Mouse (Mus musculus) embryonic facial prominence, embryonic 13.5 days (tissue): Measurements from ENCODE around the gene Lrrc37a. TPM values are rescaled to one million over a fixed set of nuclear protein-coding genes. Genes with fewer than 3 reads are reported as not detected.
"Not testable (repeated sequence)": the region's sequence is repeated elsewhere in the genome, so short reads cannot be mapped to it uniquely, and the experiment has no call there.

ENCODE experiments used
- ATAC-seq: fragments of 200-750 bp; cut with Nextera tagmentation; 2 replicates; pipeline ENCODE4 v1.8.0; 2017; ENCODE audit warnings: low read depth; ENCODE audit not compliant: insufficient number of reproducible peaks, insufficient read depth, low FRiP score, low TSS enrichment
- H3K27ac ChIP-seq: fragments of 300-500 bp; sonication (generic); 2 replicates; pipeline ENCODE4 v1.5.1; 2015; ENCODE audit warnings: moderate library complexity, mild to moderate bottlenecking, inconsistent platforms
- H3K27me3 ChIP-seq: fragments of 300-500 bp; sonication (generic); 2 replicates; pipeline ENCODE4 v1.6.1; 2015; ENCODE audit warnings: mild to moderate bottlenecking, inconsistent platforms
- H3K36me3 ChIP-seq: fragments of 300-500 bp; sonication (generic); 2 replicates; pipeline ENCODE4 v1.6.1; 2015; ENCODE audit warnings: mild to moderate bottlenecking, inconsistent platforms
- H3K4me1 ChIP-seq: fragments of 300-500 bp; sonication (generic); 2 replicates; pipeline ENCODE4 v1.6.1; 2015; ENCODE audit warnings: inconsistent platforms
- H3K4me2 ChIP-seq: fragments of 300-500 bp; sonication (generic); 2 replicates; pipeline ENCODE4 v1.6.1; 2015; ENCODE audit warnings: moderate library complexity, mild to moderate bottlenecking, inconsistent platforms
- H3K4me3 ChIP-seq: fragments of 300-500 bp; sonication (generic); 2 replicates; pipeline ENCODE4 v1.5.1; 2015; ENCODE audit warnings: mild to moderate bottlenecking, inconsistent platforms
- H3K9ac ChIP-seq: fragments of 300-500 bp; sonication (generic); 2 replicates; pipeline ENCODE4 v1.6.1; 2015; ENCODE audit warnings: mild to moderate bottlenecking, inconsistent platforms
- H3K9me3 ChIP-seq: fragments of 300-500 bp; sonication (generic); 2 replicates; pipeline ENCODE4 v1.6.1; 2016; ENCODE audit warnings: inconsistent platforms
- WGBS: fragments of 180-500 bp; shearing (Covaris S2); methylation state at CpG from one replicate; pipeline ENCODE4 v1.1.7; 2015; ENCODE audit warnings: mixed read lengths; 5-methylcytosine and 5-hydroxymethylcytosine counted together
- polyA plus RNA-seq: library from polyadenylated mRNA; unstranded; fragments of >200 nt; fragmentation: Nextera tagmentation; extraction: Ambion mirVana; gene quantifications from 2 replicates; pipeline ENCODE4 v1.2.1, GENCODE M21; 2015

The Lrrc37a gene
- not detected in 2 replicates for polyA plus RNA-seq

- no peak for ATAC-seq
- no peak within 1 kb of the TSS for H3K4me2 ChIP-seq
- no peaks in the 10 kb centered on the region for H3K36me3 ChIP-seq
- 90% methylated on average over 12 of the region's 12 CpGs for WGBS
- H3K27me3 ChIP-seq: peaks cover 4% of the 10 kb centered on the region; the same call in 1 of the 2 replicates
- no peak within 1 kb of the TSS for H3K9ac ChIP-seq
- no peak within 1 kb of the TSS for H3K4me3 ChIP-seq
- no peaks in the 10 kb centered on the region for H3K9me3 ChIP-seq
- no peak within 1 kb of the TSS for H3K27ac ChIP-seq
- H3K4me1 ChIP-seq: no peaks in the 10 kb centered on the region
These were observed at the start of gene Lrrc37a for GRCm38 (mm10) chr11:103504497-103504896. TSS of gene Lrrc37a (minus strand) at chr11:103504597.

- not testable (repeated sequence) for H3K4me2 ChIP-seq, ATAC-seq
These were observed 30.6 kb upstream of the Lrrc37a start for GRCm38 (mm10) chr11:103534973-103535372.

GRCm38 (mm10) chr11:103512111-103512510, 7.7 kb upstream of the Lrrc37a start:
- H3K4me1 ChIP-seq: no peaks in the 10 kb centered on the region
- WGBS: 86% methylated on average over 2 of the region's 2 CpGs
- H3K27ac ChIP-seq: no peak overlapping the region
- no peaks in the 10 kb centered on the region for H3K27me3 ChIP-seq
- no peak overlapping the region for H3K9ac ChIP-seq
- no peak overlapping the region for H3K4me3 ChIP-seq
- ATAC-seq: no peak
- H3K4me2 ChIP-seq: no peak overlapping the region
- H3K36me3 ChIP-seq: no peaks in the 10 kb centered on the region
- no peaks in the 10 kb centered on the region for H3K9me3 ChIP-seq

More at GRCm38 (mm10) chr11:103534973-103535372, 30.6 kb upstream of the Lrrc37a start:
- not testable (repeated sequence) for H3K9me3 ChIP-seq, H3K4me1 ChIP-seq, H3K27me3 ChIP-seq, H3K9ac ChIP-seq, H3K4me3 ChIP-seq, H3K36me3 ChIP-seq, H3K27ac ChIP-seq
- WGBS: 19% methylated on average over 1 of the region's 1 CpGs

- Histone ChIP-seq H3K4me3 (no peak overlapping the region), H3K4me1 (no peaks in the 10 kb centered on the region), H3K9ac (no peak overlapping the region), H3K36me3 (no peaks in the 10 kb centered on the region), H3K27ac (no peak overlapping the region), H3K9me3 (peaks cover 4% of the 10 kb centered on the region; the same call in 1 of the 2 replicates), H3K27me3 (no peaks in the 10 kb centered on the region), H3K4me2 (no peak overlapping the region)
- WGBS: 73% methylated on average over 7 of the region's 7 CpGs
- no peak for ATAC-seq
These were observed 40.0 kb downstream of the Lrrc37a start for GRCm38 (mm10) chr11:103464443-103464842.

GRCm38 (mm10) chr11:103451105-103451504, 53.3 kb downstream of the Lrrc37a start:
- not testable (repeated sequence) for H3K4me3 ChIP-seq, H3K4me1 ChIP-seq, H3K27me3 ChIP-seq, H3K9ac ChIP-seq, H3K36me3 ChIP-seq, H3K27ac ChIP-seq, H3K9me3 ChIP-seq, ATAC-seq, H3K4me2 ChIP-seq
- 55% methylated on average over 1 of the region's 1 CpGs for WGBS

GRCm38 (mm10) chr11:103449721-103450120, 54.7 kb downstream of the Lrrc37a start:
- H3K4me2 ChIP-seq, ATAC-seq, H3K4me1 ChIP-seq, H3K36me3 ChIP-seq, H3K27me3 ChIP-seq, H3K9me3 ChIP-seq, H3K27ac ChIP-seq, H3K4me3 ChIP-seq, H3K9ac ChIP-seq: not testable (repeated sequence)
- 89% methylated on average over 14 of the region's 14 CpGs for WGBS

- no peak overlapping the region for H3K4me3 ChIP-seq
- WGBS: 91% methylated on average over 3 of the region's 3 CpGs
- no peaks in the 10 kb centered on the region for H3K36me3 ChIP-seq
- no peaks in the 10 kb centered on the region for H3K9me3 ChIP-seq
- no peaks in the 10 kb centered on the region for H3K27me3 ChIP-seq
- H3K9ac ChIP-seq: no peak overlapping the region
- H3K4me1 ChIP-seq: no peaks in the 10 kb centered on the region
- no peak overlapping the region for H3K27ac ChIP-seq
- no peak for ATAC-seq
- no peak overlapping the region for H3K4me2 ChIP-seq
These were observed 60.7 kb downstream of the Lrrc37a start for GRCm38 (mm10) chr11:103443678-103444077.

- H3K4me3 ChIP-seq: no peak overlapping the region
- no peaks in the 10 kb centered on the region for H3K36me3 ChIP-seq
- no peak overlapping the region for H3K9ac ChIP-seq
- no peaks in the 10 kb centered on the region for H3K9me3 ChIP-seq
- H3K4me1 ChIP-seq: no peaks in the 10 kb centered on the region
- ATAC-seq: no peak
- H3K27me3 ChIP-seq: no peaks in the 10 kb centered on the region
- no peak overlapping the region for H3K27ac ChIP-seq
- 79% methylated on average over 5 of the region's 5 CpGs for WGBS
- H3K4me2 ChIP-seq: no peak overlapping the region
These were observed 68.1 kb downstream of the Lrrc37a start for GRCm38 (mm10) chr11:103436282-103436681.

- Histone ChIP-seq H3K36me3 (no peaks in the 10 kb centered on the region), H3K4me3 (no peak overlapping the region), H3K9me3 (no peaks in the 10 kb centered on the region), H3K4me1 (no peaks in the 10 kb centered on the region), H3K27ac (no peak overlapping the region), H3K4me2 (no peak overlapping the region), H3K27me3 (peaks cover 4% of the 10 kb centered on the region; the same call in 1 of the 2 replicates), H3K9ac (no peak overlapping the region)
- no peak for ATAC-seq
- WGBS: 30% methylated on average over 5 of the region's 5 CpGs
These were observed 79.4 kb downstream of the Lrrc37a start for GRCm38 (mm10) chr11:103425031-103425430.

GRCm38 (mm10) chr11:103419667-103420066, 84.7 kb downstream of the Lrrc37a start:
- Histone ChIP-seq H3K27me3 (no peaks in the 10 kb centered on the region), H3K4me1 (no peaks in the 10 kb centered on the region), H3K4me2 (no peak overlapping the region), H3K9me3 (no peaks in the 10 kb centered on the region), H3K27ac (no peak overlapping the region), H3K36me3 (no peaks in the 10 kb centered on the region), H3K4me3 (no peak overlapping the region), H3K9ac (no peak overlapping the region)
- WGBS: 84% methylated on average over 13 of the region's 13 CpGs
- no peak for ATAC-seq

- no peaks in the 10 kb centered on the region for H3K4me1 ChIP-seq
- no peak overlapping the region for H3K4me2 ChIP-seq
- ATAC-seq: no peak
- H3K27ac ChIP-seq: no peak overlapping the region
- H3K9ac ChIP-seq: no peak overlapping the region
- H3K9me3 ChIP-seq: no peaks in the 10 kb centered on the region
- H3K4me3 ChIP-seq: no peak overlapping the region
- 80% methylated on average over 5 of the region's 5 CpGs for WGBS
- peaks cover 4% of the 10 kb centered on the region for H3K27me3 ChIP-seq
- H3K36me3 ChIP-seq: no peaks in the 10 kb centered on the region
These were observed 85.2 kb downstream of the Lrrc37a start for GRCm38 (mm10) chr11:103419226-103419625.

GRCm38 (mm10) chr11:103413516-103413915, 90.9 kb downstream of the Lrrc37a start:
- H3K36me3 ChIP-seq: no peaks in the 10 kb centered on the region
- H3K9me3 ChIP-seq: no peaks in the 10 kb centered on the region
- H3K4me3 ChIP-seq: no peak overlapping the region; the same call in 1 of the 2 replicates
- H3K9ac ChIP-seq: no peak overlapping the region
- H3K4me2 ChIP-seq: peak overlapping the region; percentile 88
- H3K4me1 ChIP-seq: peaks cover 19% of the 10 kb centered on the region
- peaks cover 5% of the 10 kb centered on the region for H3K27me3 ChIP-seq
- 89% methylated on average over 1 of the region's 1 CpGs for WGBS
- H3K27ac ChIP-seq: no peak overlapping the region
- no peak for ATAC-seq
